Mouse (Mus musculus) retina, postnatal 7 days (tissue): ENCODE results near the gene Camta1.
"Not testable (repeated sequence)": the region's sequence is repeated elsewhere in the genome, so short reads cannot be mapped to it uniquely, and the experiment has no call there.

Experiments used
- DNase-seq: peaks from one replicate; pipeline ENCODE4 v3.0.0-alpha.2; 2012; ENCODE audit warnings: low read depth, low spot score

The Camta1 gene

DNA sequence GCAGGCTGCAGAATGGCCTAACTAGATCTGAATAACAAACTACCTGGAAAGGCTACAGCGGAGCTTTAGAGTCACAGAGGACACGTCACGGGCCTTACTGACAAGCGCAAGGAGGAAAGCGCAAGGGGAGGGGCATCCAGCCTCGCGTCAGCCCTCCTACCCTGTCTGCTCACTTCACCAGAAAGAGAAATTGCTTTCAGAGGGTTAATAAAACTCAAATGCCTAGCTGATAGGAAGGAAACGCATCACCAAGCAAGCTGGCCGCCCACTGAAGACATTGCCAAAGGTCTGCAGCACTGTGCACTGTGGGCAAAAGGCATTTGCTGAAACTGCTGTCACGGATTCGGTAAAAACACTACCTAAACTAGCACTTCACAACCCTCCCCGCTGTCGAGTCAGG is 961.2 kb downstream of the Camta1 start:
- DNase-seq: no peak

GRCm38 (mm10) chr4:150898716-150899365 is 962.8 kb downstream of the Camta1 start:
- DNase-seq: peak; percentile 70

DNA sequence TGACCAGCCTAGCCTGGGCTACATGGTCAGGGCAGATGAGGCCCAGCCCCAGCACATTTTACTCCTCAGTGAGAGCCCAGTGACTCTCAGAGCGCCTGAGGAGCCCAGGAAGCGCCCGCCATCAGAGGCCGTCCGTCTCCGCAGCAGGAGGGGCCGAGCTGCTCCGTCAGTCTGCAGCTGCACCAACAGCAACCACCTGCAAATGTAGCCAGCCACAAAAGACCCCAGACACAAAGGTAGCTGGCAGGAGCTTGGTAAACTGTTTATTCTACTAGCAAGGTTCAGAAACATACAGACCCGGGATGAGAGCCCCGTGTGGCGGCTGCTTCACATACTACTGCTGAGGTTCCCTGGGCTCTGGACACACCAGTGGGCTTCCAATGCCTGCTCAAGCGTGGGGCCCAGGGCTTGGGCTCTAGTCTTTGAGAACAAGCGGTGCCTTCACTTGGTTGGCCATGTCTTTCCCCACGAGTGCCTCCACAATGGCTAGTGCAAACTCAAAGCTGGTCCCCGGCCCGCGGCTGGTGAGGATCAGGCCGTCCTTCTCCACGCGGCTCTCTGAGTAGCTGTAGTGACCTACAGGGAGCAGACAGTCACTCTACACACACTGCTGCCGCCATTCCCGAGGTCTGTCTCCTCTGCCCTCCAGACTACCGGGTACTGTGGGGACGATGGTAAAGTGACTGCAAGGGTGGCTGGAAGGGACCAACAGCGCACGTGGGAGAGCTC is 964.6 kb downstream of the Camta1 start:
- DNase-seq: no peak

GRCm38 (mm10) chr4:150894718-150895501 is 966.8 kb downstream of the Camta1 start:
- DNase-seq: no peak

- no peak for DNase-seq
Observed at GRCm38 (mm10) chr4:150891308-150891707, 970.4 kb downstream of the Camta1 start.

GRCm38 (mm10) chr4:150889955-150890315 is 971.7 kb downstream of the Camta1 start:
- DNase-seq: no peak

DNA sequence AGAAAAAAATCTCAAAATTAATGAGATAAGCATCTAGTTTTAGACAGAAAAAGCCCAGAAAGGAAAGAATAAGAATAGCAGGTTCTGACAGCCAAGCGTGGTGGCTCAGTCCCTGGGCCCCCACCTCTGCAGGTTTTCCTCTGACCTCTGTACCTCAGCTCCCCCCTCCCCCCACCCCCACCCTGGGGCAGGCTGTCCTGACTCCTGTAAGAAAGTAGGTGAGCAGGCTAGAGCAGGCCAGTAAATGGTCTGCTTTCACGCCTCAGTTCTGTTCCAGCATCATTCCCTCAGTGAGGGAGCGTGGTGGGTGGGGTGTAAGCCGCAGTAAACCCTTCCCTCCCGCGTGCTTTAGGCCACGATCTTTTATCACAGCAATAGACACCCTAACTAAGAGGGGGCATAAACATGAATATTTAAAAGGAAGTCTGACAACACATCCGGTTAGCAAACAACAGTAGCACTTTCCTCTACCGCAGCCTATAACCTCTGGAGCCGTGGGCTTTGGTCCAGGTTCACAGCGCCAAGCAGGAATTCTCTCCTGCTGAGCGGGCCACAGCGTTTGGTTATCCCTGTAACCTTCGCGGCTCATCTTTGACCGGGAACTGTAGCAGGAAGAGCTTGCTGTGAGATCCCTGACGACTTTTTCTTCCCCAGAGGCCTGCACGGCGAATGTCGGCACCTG is 972.3 kb downstream of the Camta1 start:
- DNase-seq: no peak

DNA sequence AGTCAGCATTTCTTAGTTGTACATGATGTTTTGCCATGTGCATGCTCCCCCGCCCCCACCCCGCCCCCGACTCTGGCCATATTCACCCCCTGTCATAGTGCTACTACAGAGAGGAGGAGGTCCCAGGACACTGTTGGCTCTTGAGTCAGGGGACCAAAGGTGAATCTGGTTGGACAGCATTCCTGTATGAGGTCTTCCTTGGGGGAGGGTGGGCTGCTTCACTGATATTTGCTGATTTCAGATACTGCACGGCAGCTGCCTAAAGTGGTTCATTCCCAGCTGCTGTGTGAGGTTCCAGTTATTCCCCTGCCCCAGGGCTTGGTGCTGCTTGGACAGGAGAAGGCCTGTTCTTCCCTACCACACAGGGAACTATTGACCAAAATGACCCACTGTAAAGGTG is 973.2 kb downstream of the Camta1 start:
- no peak for DNase-seq

DNA sequence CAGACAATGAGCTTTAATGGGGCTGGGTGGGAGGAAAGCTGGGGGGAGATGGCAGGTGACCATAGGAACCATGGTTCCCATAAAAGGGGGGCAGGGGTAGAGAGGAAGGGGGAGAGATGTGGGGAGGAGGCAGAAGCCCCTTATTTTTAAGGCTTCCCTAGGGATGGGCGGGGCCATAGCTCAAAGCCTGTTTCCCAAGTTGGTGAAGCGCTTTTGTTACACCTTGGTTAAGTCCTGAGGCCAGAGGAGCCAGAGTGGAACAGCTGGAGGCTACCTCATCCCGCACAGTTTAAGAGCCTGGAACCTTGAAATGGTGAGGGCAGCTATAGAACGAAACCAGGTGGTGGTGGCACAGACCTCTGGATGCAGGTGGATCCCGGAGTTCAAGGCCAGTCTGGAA is 973.8 kb downstream of the Camta1 start:
- no peak for DNase-seq

DNA sequence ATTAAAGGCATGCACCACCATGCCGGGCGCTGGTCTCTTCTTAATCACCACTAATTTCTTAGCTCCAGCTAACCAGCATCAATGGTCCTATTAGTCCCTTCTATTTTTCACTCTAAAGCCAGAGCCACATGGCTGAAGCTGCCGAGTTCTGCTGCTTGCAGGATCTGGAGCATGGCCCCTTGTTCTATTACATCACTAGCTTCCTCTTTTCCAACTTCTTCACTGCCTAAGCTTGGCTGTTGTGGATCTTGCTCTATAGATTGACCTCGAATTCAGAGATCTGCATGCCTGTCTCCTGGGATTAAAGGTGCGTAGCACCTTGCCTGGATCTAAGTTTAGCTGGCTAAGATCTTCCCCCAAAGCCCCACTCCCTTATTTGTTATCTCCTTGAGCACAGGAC is 979.0 kb downstream of the Camta1 start:
- no peak for DNase-seq

DNA sequence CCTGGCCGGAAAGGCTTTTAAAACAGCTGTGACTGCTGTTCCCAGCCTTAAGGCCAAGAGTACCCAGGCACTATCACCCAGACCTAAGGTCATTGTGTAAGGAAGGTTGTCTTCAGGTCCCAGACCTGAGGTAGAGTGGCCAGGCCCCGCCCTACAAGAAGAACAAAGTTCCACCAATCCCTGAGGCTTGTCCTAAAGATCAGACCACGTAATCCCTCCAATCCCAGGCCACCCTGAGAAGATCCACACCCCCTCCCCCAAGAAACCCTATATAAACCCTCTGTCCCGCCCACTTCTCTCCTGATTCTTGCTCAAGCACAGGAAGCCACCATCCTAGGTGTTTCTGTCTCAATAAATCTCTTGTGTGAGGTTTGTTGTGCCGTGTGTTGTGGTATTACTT is 981.3 kb downstream of the Camta1 start:
- DNase-seq: no peak

GRCm38 (mm10) chr4:150879631-150880030 is 982.0 kb downstream of the Camta1 start:
- no peak for DNase-seq

DNA sequence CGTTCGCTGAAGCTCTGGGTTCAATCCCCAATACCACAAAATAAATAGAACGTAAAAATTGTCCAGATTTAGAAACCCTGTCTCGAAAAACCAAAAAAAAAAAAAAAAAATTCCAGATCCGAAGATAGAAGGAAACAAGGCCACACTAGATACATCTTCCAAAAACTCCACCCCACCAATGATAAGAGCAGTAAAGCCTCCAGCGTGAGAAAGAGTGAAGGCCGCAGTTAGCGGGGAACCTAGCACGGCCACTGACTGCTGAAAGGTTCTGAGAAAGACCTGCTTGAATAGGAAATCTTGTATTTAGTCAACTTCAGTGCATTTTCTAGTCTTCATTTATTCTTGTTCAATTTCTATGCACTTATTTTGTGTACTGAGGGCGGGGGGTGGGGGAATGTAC is 986.3 kb downstream of the Camta1 start:
- DNase-seq: no peak

DNA sequence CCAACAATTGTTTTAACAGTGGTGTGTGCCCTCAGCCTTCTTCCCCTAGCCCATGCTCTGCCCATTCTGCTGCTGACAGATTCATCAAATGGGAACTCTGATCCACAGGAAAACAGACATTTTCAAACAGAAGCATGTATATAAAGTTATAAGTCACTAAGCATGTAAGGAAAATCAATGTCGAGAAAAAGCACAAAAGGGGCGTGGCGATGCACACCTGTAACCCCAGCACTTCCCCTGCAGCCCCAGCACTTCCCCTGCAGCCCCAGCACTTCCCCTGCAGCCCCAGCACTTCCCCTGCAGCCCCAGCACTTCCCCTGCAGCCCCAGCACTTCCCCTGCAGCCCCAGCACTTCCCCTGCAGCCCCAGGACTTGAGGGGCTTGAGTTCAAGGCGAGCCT is 987.3 kb downstream of the Camta1 start:
- not testable (repeated sequence) for DNase-seq

DNA sequence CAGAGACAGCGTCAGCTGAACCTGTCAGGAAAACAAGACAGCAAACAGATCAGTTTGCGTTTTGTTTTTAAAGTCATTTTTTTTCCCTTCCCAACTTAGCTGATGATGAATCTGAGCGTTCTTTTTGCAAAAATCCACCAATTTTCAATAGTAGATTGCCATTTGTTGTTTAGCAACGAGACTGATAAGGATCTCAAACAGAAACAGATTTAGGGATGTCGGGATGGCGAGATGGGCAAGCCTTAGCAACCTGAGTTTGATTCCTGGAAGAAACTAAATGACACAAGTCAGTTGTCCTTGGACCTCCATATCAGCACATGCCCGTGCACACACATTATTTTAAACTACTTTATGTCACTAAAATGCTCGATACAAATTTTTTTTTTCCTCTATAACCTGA is 989.0 kb downstream of the Camta1 start:
- no peak for DNase-seq

GRCm38 (mm10) chr4:150872139-150872651 is 989.5 kb downstream of the Camta1 start:
- no peak for DNase-seq

GRCm38 (mm10) chr4:150871392-150872138 is 990.1 kb downstream of the Camta1 start:
- DNase-seq: no peak

GRCm38 (mm10) chr4:150870963-150871391 is 990.7 kb downstream of the Camta1 start:
- DNase-seq: no peak

GRCm38 (mm10) chr4:150869276-150870197 is 992.1 kb downstream of the Camta1 start:
- DNase-seq: no peak

GRCm38 (mm10) chr4:150868859-150869258 is 992.8 kb downstream of the Camta1 start:
- DNase-seq: no peak
